Mouse (Mus musculus) MEL (cell line): ENCODE data around the gene Runx3.

ENCODE experiments used
- BHLHE40 ChIP-seq: IDR thresholded peaks from 2 replicates; pipeline ENCODE4 v1.6.1; 2012; ENCODE audit warnings: low read depth, mild to moderate bottlenecking, inconsistent platforms, low read length, improper control_type of control experiment, borderline replicate concordance
- CHD2 ChIP-seq: IDR thresholded peaks from 2 replicates; pipeline ENCODE4 v1.6.1; 2011; ENCODE audit warnings: low read length, improper control_type of control experiment
- CTCF ChIP-seq, 3 experiments: IDR thresholded peaks in 2 of 3; conservative IDR thresholded peaks in 1 of 3; 2 replicates each; pipeline ENCODE4 v1.5.1; 2011 to 2012; ENCODE audit warnings: low read length in 3 of 3, low read depth in 2 of 3, mild to moderate bottlenecking in 2 of 3, improper control_type of control experiment in 1 of 3, inconsistent platforms in 1 of 3, mixed read lengths in 1 of 3, moderate library complexity in 1 of 3; ENCODE audit not compliant: control insufficient read depth in 1 of 3, insufficient read depth in 1 of 3, poor library complexity in 1 of 3, severe bottlenecking in 1 of 3
- EP300 ChIP-seq, 2 experiments: IDR thresholded peaks; 2 replicates each; pipeline ENCODE4 v1.6.1; 2011; ENCODE audit warnings: improper control_type of control experiment in 2 of 2, low read length in 2 of 2, low read depth in 1 of 2, mild to moderate bottlenecking in 1 of 2
- NELFE ChIP-seq: IDR thresholded peaks from 2 replicates; pipeline ENCODE4 v1.6.1; 2011; ENCODE audit warnings: low read depth, low read length, improper control_type of control experiment
- POLR2A ChIP-seq, 2 experiments: IDR thresholded peaks; 2 replicates each; pipeline ENCODE4 v1.6.1; 2011 to 2012; ENCODE audit warnings: low read length in 2 of 2, mild to moderate bottlenecking in 2 of 2, control low read depth in 1 of 2, improper control_type of control experiment in 1 of 2, low read depth in 1 of 2, moderate library complexity in 1 of 2; ENCODE audit not compliant: control insufficient read depth in 1 of 2, insufficient read depth in 1 of 2, poor library complexity in 1 of 2
- POLR2AphosphoS5 ChIP-seq: IDR thresholded peaks from 2 replicates; pipeline ENCODE4 v1.6.1; 2012; ENCODE audit warnings: low read depth, borderline replicate concordance, mild to moderate bottlenecking, inconsistent platforms, low read length, moderate library complexity, mixed read lengths
- TAL1 ChIP-seq: IDR thresholded peaks from 2 replicates; pipeline ENCODE4 v1.6.1; 2012; ENCODE audit warnings: mild to moderate bottlenecking, inconsistent platforms, low read length, moderate library complexity, mixed read lengths
- ZMIZ1 ChIP-seq: IDR thresholded peaks from 2 replicates; pipeline ENCODE4 v1.6.1; 2012; ENCODE audit warnings: low read depth, mild to moderate bottlenecking, inconsistent platforms, low read length, improper control_type of control experiment, moderate library complexity
- ZNF384 ChIP-seq: IDR thresholded peaks from 2 replicates; pipeline ENCODE4 v1.6.1; 2012; ENCODE audit warnings: low read depth, mild to moderate bottlenecking, inconsistent platforms, low read length, improper control_type of control experiment

DNA sequence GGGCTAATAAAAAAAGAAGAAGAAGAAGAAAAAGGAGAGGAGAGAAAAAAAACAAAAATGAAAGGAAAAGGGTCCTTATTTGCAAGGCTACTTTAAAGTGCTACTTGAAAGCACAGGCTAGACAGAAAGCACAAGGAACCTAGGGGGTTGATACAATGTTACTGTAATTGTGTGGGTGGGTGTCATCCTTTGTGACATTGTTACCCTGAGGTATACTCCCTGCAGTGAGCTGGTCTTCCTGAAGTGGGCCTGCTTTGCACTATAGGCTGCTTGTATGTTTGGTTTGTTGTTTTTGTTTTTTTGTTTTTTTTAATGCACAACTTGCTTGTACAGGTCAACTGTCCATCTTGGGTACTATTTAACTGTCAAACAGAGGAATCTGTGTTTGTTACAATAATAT, 57.1 kb downstream of the Runx3 start:
- TF ChIP-seq ZMIZ1 (no peak), EP300 (IDR thresholded peaks at IDR 0.05; ENCODE audit: low read depth in 1 of 2, low read length in 2 of 2) (no peak), CTCF (IDR thresholded peaks at IDR 0.05 in 2 of 3, conservative IDR thresholded peaks at IDR 0.05 in 1 of 3; ENCODE audit: control insufficient read depth in 1 of 3, insufficient read depth in 1 of 3, low read depth in 2 of 3, low read length in 3 of 3, poor library complexity in 1 of 3, severe bottlenecking in 1 of 3) (no peak), ZNF384 (no peak), NELFE (no peak), BHLHE40 (no peak), CHD2 (no peak), TAL1 (no peak), POLR2A (IDR thresholded peaks at IDR 0.05; ENCODE audit: control insufficient read depth in 1 of 2, insufficient read depth in 1 of 2, low read depth in 1 of 2, low read length in 2 of 2, poor library complexity in 1 of 2) (no peak), POLR2AphosphoS5 (no peak)
